Mouse (Mus musculus): ENCODE measurements around the gene Epha4. TPM values are rescaled to one million over a fixed set of nuclear protein-coding genes. Genes with fewer than 3 reads are reported as not detected.
A peak's percentile ranks its signal among the peaks of the same experiment; 100 is the strongest.

Gene Epha4
- polyA plus RNA-seq, 1 experiment from 2014 or later: 59.5 TPM

GRCm38 (mm10) chr1:77495790-77496158, 19.1 kb downstream of the Epha4 start:
- Histone ChIP-seq H3K4me1 (peaks cover 58% of the 10 kb centered on the region), H3K9me3 (no peaks in the 10 kb centered on the region), H3K27me3 (no peaks in the 10 kb centered on the region), H3K4me2 (replicated peaks) (peak overlapping the region; percentile 21; the same call in 1 of the 2 replicates), H3K27ac (no peak overlapping the region), H3K4me3 (no peak overlapping the region), H3K36me3 (peaks cover 13% of the 10 kb centered on the region), H3K9ac (no peak overlapping the region)
- WGBS: 12% methylated on average over 7 of the region's 7 CpGs
- no peak for ATAC-seq (ENCODE audit: low FRiP score, low read depth)

DNA sequence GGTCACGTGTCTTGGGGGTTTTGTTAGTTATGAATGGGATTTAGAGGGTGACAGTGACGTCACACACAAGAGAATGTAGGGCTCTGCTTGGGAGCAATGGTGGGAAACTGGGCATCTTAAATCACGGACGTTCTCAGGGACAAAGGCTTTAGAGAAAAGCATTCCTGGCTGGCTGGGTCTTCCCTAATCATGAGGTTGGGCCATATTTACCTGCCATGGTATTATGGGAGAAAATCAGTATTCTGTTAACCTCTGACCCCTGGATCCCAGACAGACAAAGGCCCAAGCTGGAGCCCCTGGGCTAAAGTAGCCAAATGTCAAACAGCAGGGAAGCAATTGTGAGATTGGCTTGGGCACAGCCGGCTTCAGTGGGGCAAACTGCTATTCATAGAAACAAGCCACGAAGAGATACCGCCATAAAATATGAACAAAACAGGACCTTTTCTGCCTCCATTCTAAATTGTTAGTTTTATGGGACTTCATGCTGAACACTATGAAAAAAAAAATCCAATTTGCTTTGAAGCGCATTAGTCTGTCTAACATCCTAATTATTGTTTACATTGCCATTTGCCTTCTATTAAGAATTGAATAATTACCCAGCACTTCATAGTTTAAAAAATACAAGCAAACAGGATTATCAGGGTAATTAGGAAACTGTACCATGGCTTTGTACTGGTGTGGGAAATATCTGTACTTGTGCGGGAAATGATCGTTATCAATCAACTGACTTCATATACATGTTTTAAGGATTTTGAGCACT, 19.7 kb downstream of the Epha4 start:
- Histone ChIP-seq H3K27ac (no peak overlapping the region), H3K36me3 (peaks cover 8% of the 10 kb centered on the region), H3K9ac (no peak overlapping the region), H3K4me1 (peaks cover 61% of the 10 kb centered on the region), H3K4me2 (replicated peaks) (peak overlapping the region; percentile 21; the same call in 1 of the 2 replicates), H3K27me3 (no peaks in the 10 kb centered on the region), H3K9me3 (no peaks in the 10 kb centered on the region), H3K4me3 (no peak overlapping the region)
- no peak for ATAC-seq (ENCODE audit: low FRiP score, low read depth)
- 31% methylated on average over 10 of the region's 10 CpGs for WGBS

- peaks cover 53% of the 10 kb centered on the region for H3K4me1 ChIP-seq
- H3K9me3 ChIP-seq: no peaks in the 10 kb centered on the region
- no peaks in the 10 kb centered on the region for H3K36me3 ChIP-seq
- no peak overlapping the region for H3K9ac ChIP-seq
- no peak overlapping the region for H3K4me2 ChIP-seq (replicated peaks)
- no peak for ATAC-seq (ENCODE audit: low FRiP score, low read depth)
- no peak overlapping the region for H3K4me3 ChIP-seq
- WGBS: 52% methylated on average over 10 of the region's 10 CpGs
- no peaks in the 10 kb centered on the region for H3K27me3 ChIP-seq
- no peak overlapping the region for H3K27ac ChIP-seq
Measured at GRCm38 (mm10) chr1:77493841-77494635, 20.9 kb downstream of the Epha4 start.

DNA sequence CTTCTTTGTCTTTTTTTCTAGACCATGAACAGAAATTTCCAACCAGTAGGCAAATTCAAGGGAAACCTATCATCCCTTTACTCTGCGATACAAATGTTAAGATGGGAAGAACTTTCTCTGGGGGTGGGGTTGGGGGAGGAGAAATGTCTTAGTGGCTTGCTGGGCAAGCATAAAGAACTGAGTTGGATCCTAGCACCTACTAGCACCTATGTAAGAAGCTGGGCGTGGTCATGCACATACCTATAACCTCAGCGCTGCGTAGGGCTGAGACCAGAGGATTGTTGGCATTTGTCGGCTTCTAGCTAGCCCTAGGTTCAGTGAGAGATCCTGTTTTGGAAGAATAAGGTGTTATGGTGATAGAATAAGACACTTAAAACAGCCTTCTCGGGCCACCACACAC, 24.7 kb downstream of the Epha4 start:
- no peak overlapping the region for H3K27ac ChIP-seq
- no peaks in the 10 kb centered on the region for H3K27me3 ChIP-seq
- H3K4me2 ChIP-seq (replicated peaks): no peak overlapping the region
- H3K36me3 ChIP-seq: peaks cover 7% of the 10 kb centered on the region
- H3K9ac ChIP-seq: no peak overlapping the region
- no peak for ATAC-seq (ENCODE audit: low FRiP score, low read depth)
- H3K4me1 ChIP-seq: peaks cover 36% of the 10 kb centered on the region
- H3K9me3 ChIP-seq: no peaks in the 10 kb centered on the region
- no peak overlapping the region for H3K4me3 ChIP-seq
- 93% methylated on average over 6 of the region's 6 CpGs for WGBS

GRCm38 (mm10) chr1:77489387-77489786, 25.5 kb downstream of the Epha4 start:
- peaks cover 36% of the 10 kb centered on the region for H3K4me1 ChIP-seq
- no peak for ATAC-seq (ENCODE audit: low FRiP score, low read depth)
- H3K36me3 ChIP-seq: peaks cover 7% of the 10 kb centered on the region
- H3K4me2 ChIP-seq (replicated peaks): no peak overlapping the region
- H3K9me3 ChIP-seq: no peaks in the 10 kb centered on the region
- no peak overlapping the region for H3K9ac ChIP-seq
- 76% methylated on average over 7 of the region's 7 CpGs for WGBS
- no peak overlapping the region for H3K4me3 ChIP-seq
- no peak overlapping the region for H3K27ac ChIP-seq
- no peaks in the 10 kb centered on the region for H3K27me3 ChIP-seq

DNA sequence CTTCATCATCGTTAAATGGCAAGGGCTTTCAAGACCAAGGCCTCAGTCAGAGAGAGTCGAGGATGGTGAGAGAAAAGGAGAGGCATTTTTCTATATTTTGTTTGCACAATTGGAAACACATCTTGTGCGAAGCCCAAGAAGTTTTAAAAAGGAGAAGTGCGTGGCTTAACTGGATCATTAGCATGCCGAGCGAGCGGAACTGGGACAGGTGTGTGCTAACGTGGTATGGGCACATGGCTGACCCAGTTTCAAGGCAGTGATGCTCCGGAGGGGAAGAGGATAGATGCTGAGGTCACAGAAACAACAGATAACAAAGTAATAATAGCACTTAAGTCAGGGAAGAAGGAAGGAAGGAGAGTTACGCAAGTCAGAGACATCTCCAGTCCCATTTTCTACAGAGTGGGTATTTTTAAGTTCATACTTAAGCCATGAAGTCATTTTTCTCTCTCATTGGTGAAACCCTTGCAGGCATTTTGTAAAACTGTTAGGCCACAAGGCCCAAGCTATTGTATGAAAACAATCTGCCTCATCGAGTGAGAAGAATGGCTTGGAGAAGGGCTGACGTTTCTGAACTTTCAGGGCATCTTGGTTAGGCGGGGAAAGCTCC, 26.9 kb downstream of the Epha4 start:
- peaks cover 7% of the 10 kb centered on the region for H3K36me3 ChIP-seq
- H3K27ac ChIP-seq: no peak overlapping the region
- no peak overlapping the region for H3K4me3 ChIP-seq
- no peak overlapping the region for H3K4me2 ChIP-seq (replicated peaks)
- ATAC-seq (ENCODE audit: low FRiP score, low read depth): no peak
- H3K27me3 ChIP-seq: no peaks in the 10 kb centered on the region
- H3K4me1 ChIP-seq: peaks cover 27% of the 10 kb centered on the region; the same call in 1 of the 2 replicates
- 85% methylated on average over 13 of the region's 13 CpGs for WGBS
- H3K9me3 ChIP-seq: no peaks in the 10 kb centered on the region
- no peak overlapping the region for H3K9ac ChIP-seq

DNA sequence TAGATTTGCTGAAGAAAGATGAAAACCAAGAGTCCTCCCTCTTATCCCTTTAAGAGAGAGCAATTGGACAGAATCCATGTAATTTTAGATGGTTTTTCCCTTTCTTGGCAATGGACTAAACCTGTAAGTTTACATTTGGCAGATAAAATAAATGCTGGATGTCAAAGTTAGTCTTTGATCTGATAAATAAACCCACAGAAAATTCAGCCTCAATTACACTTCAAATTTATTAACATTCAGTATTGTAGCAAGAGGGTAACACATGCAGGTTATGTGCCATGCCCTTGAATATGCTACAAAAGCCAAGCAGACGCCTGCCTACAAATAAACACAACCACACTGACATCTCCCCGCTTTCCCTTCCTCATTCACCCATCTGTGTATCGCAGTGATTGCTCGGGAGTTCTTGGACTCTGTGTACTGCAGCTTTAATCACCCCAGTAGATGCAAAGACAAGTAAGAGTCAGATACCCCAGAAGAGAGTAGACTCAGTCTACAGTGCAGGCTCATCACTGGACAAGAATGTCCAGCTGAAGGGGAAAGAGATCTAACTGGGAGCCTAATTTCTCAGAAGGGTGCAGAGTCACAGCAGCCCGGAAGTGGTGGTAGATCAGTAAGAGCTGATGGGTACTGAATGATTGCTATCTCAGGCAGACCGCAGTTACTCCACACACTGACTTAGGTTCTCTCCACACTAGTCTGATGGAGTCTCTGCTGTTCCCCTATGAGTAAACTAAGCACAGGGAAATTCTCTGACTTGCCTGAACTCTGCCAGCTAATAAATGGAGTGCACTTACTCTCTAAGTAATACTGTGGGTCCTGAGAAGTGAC, 29.9 kb downstream of the Epha4 start:
- Histone ChIP-seq H3K4me1 (peaks cover 12% of the 10 kb centered on the region; the same call in 1 of the 2 replicates), H3K27ac (no peak overlapping the region), H3K4me2 (replicated peaks) (no peak overlapping the region), H3K4me3 (no peak overlapping the region), H3K9ac (no peak overlapping the region), H3K36me3 (peaks cover 7% of the 10 kb centered on the region), H3K27me3 (no peaks in the 10 kb centered on the region), H3K9me3 (no peaks in the 10 kb centered on the region)
- ATAC-seq (ENCODE audit: low FRiP score, low read depth): no peak
- WGBS: 84% methylated on average over 6 of the region's 6 CpGs

DNA sequence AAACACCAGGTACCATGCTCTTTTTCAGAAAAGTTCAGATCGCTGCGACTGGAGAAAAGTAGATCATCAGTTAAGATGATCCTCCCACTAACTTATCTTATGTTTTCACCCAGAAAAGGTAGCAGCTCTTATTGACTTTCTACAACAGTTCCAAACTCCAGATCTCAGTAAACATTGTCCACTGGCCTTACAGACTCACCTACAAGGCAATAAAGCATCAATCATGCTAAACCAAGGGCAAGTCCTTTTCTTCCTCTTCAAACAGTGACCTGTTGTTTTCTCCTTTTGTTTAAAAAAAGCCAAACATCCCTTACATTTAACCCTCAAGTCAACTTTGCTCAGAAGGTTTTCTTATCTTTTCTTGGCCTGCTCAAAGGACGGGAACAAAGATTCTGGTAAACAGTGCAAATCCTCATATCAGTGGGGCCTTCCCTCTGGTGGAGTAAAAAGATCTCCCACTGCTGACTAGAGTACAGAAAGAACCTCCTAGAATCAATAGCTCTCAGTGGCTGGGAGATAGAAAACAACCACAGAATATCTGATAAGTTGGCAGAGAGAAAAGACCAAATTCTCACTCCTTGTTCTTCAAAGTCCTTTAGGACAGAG, 39.0 kb downstream of the Epha4 start:
- Histone ChIP-seq H3K27ac (no peak overlapping the region), H3K4me2 (replicated peaks) (no peak overlapping the region), H3K9ac (no peak overlapping the region), H3K4me1 (peaks cover 18% of the 10 kb centered on the region), H3K36me3 (peaks cover 10% of the 10 kb centered on the region; the same call in 1 of the 2 replicates), H3K9me3 (no peaks in the 10 kb centered on the region), H3K27me3 (no peaks in the 10 kb centered on the region), H3K4me3 (no peak overlapping the region)
- ATAC-seq (ENCODE audit: low FRiP score, low read depth): no peak
- 79% methylated on average over 3 of the region's 3 CpGs for WGBS

- no peak overlapping the region for H3K4me3 ChIP-seq
- H3K4me2 ChIP-seq (replicated peaks): no peak overlapping the region
- WGBS: 39% methylated on average over 12 of the region's 12 CpGs
- H3K9me3 ChIP-seq: no peaks in the 10 kb centered on the region
- peaks cover 18% of the 10 kb centered on the region for H3K4me1 ChIP-seq
- no peak overlapping the region for H3K9ac ChIP-seq
- H3K36me3 ChIP-seq: peaks cover 10% of the 10 kb centered on the region; the same call in 1 of the 2 replicates
- ATAC-seq (ENCODE audit: low FRiP score, low read depth): no peak
- no peak overlapping the region for H3K27ac ChIP-seq
- H3K27me3 ChIP-seq: no peaks in the 10 kb centered on the region
Measured at GRCm38 (mm10) chr1:77473446-77474376, 41.2 kb downstream of the Epha4 start.

DNA sequence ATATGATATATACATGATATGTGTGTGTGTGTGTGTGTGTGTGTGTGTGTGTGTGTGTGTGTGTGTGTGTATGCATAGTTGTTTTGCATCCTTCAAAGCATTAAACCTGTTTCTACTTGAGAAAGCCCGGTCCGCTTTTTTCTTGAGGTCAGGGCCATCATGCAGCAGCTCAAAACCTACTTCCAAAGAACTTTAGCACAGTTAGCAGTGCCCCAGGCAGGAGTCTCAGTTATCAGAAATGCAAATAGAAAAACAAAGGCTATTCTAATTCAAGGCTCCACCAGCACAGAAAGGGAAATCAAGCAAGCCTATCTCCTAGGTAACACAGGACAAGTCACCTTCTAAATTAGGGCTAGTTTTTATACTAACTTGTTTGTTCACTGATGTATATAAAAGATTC, 42.3 kb downstream of the Epha4 start:
- no peak overlapping the region for H3K4me3 ChIP-seq
- no peak overlapping the region for H3K9ac ChIP-seq
- no peak overlapping the region for H3K27ac ChIP-seq
- H3K36me3 ChIP-seq: peaks cover 10% of the 10 kb centered on the region; the same call in 1 of the 2 replicates
- WGBS: 82% methylated on average over 2 of the region's 2 CpGs
- H3K9me3 ChIP-seq: no peaks in the 10 kb centered on the region
- peaks cover 18% of the 10 kb centered on the region for H3K4me1 ChIP-seq
- no peak overlapping the region for H3K4me2 ChIP-seq (replicated peaks)
- ATAC-seq (ENCODE audit: low FRiP score, low read depth): no peak
- H3K27me3 ChIP-seq: no peaks in the 10 kb centered on the region
